Mouse (Mus musculus) embryonic fibroblast, embryonic 13.5 days (primary cell): ENCODE results near the gene Mettl7a3. TPM values are rescaled to one million over a fixed set of nuclear protein-coding genes. Genes with fewer than 3 reads are reported as not detected.
"Not testable (repeated sequence)": the region's sequence is repeated elsewhere in the genome, so short reads cannot be mapped to it uniquely, and the experiment has no call there.

ENCODE experiments used
- H3K27ac ChIP-seq: 2 replicates; pipeline ENCODE4 v1.5.1; 2012; ENCODE audit warnings: low read length, control low read depth, inconsistent platforms; ENCODE audit not compliant: insufficient read depth
- H3K4me1 ChIP-seq: 2 replicates; pipeline ENCODE4 v1.6.1; 2011; ENCODE audit warnings: low read length; ENCODE audit not compliant: control insufficient read depth, insufficient read depth
- H3K4me3 ChIP-seq: 2 replicates; pipeline ENCODE4 v1.5.1; 2011; ENCODE audit warnings: mild to moderate bottlenecking, control low read depth, low read length; ENCODE audit not compliant: insufficient read depth
- CTCF ChIP-seq: IDR thresholded peaks from 2 replicates; pipeline ENCODE4 v1.5.1; 2011; ENCODE audit warnings: mild to moderate bottlenecking, control low read depth, low read length, moderate library complexity, borderline replicate concordance; ENCODE audit not compliant: insufficient read depth
- POLR2A ChIP-seq: IDR thresholded peaks from 2 replicates; pipeline ENCODE4 v1.6.1; 2011; ENCODE audit warnings: low read depth, mild to moderate bottlenecking, control low read depth, low read length, moderate library complexity
- polyA plus RNA-seq: library from polyadenylated mRNA; stranded (reverse); fragments of >200 nt; gene quantifications from 2 replicates; pipeline ENCODE4 v1.2.4, GENCODE M21; 2011; ENCODE audit warnings: low read depth; ENCODE audit not compliant: missing spikeins, insufficient read length

Gene Mettl7a3
- polyA plus RNA-seq, 1 experiment: not detected

DNA sequence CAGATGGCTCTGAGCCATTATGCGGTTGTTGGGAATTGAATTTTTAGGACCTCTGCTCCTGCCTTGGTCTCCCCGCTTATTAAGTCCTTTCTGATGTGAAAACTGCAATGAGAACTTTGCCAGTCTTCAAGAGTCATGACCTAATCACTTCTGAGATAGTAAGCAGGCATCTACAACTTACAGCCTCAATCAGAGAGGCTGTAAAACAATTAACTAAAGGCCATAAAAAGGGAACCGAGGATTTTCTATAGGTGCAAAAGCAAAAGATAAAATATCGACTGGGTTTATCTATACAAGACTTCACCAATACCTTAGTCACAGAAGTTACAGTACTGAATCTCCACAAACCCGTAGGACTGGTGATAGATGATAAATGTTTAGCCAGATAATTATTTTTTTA lies 21.1 kb downstream of the Mettl7a3 start:
- Histone ChIP-seq H3K4me3 (no peak overlapping the region), H3K27ac (no peak overlapping the region), H3K4me1 (no peaks in the 10 kb centered on the region)
- TF ChIP-seq CTCF (no peak), POLR2A (no peak)

DNA sequence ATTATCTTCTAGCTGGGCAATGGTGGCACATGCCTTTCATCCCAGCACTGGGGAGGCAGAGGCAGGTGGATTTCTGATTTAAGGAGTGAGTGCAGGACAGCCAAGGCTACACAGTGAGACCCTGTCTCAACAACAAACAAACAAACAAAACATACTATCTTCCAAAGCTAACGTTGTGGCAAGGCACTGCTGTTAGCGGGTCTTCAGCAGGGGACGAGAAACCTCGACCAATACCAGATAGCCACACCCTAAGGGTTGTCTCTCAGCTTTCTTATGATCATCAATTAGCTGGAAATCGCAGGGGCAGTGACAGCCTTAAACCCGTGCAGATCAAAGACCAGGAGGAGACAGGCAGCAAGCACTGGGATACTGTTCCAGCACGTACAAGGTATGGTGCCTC lies 29.5 kb downstream of the Mettl7a3 start, which contains the start of gene Higd1c:
Higd1c (plus strand) TSS at position 301 of the 400 bp plus-strand sequence.
- Histone ChIP-seq H3K4me3 (no peak within 1 kb of the TSS), H3K27ac (no peak within 1 kb of the TSS), H3K4me1 (no peaks in the 10 kb centered on the region)
- no peak for TF ChIP-seq POLR2A
- no peak for TF ChIP-seq CTCF

DNA sequence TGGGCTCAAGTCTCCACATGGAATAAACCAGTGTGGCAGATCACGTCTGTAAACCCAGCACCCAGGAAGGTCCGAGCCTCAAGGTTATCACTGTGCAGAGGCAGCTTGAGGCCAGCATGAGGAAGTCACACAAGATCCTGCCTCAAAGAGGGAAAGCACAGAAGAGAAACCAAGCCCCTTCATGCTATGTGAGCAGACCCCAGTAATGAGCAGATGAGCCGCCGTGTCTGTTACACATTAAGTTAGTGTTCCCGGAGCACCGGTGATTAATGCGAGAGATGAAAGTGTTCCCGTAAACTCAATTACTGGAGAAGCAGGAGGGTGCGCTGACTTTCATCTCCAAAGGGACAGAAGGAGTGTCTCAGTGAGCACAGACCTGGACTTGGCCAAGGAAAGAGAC lies 31.2 kb downstream of the Mettl7a3 start:
- H3K4me1 ChIP-seq, H3K4me3 ChIP-seq, H3K27ac ChIP-seq: not testable (repeated sequence)

DNA sequence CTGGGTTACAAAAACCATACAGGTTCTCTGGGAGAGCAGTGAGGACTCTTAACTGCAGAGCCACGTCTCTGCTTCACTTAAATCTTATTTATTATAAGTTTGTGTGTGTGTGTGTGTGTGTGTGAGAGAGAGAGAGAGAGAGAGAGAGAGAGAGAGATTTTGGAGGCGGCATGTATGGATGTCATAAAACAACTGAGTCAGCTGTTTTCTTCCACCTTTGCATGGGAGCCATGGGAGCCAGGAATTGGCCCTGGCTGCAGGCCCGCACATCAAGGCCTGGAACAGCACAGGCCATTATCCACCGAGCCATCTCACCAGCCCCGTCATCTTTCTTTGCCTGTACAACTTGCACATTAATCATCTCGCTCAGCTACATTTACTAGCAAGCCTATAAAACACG lies 32.4 kb downstream of the Mettl7a3 start:
- no peak overlapping the region for H3K27ac ChIP-seq
- no peak overlapping the region for H3K4me3 ChIP-seq
- no peak for TF ChIP-seq POLR2A
- no peak for TF ChIP-seq CTCF
- H3K4me1 ChIP-seq: no peaks in the 10 kb centered on the region

DNA sequence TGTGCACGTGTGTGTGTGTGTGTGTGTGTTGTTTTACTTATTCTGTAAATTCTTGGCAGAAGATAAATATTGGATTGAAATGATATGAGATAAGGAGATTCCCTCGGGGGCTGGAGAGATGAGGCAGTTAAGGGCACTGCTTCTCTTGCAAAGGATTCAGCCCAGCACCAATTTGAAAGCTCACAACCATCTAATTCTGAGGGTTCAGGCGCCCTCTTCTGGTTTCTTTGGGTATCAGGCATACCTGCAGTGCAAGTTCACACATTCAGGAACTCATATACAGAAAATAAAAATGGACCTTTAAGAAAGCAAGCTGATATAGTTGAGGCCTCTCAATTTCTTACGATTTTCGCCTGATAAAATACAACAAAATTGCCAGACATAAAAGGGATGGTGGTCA lies 40.3 kb downstream of the Mettl7a3 start:
- no peaks in the 10 kb centered on the region for H3K4me1 ChIP-seq
- no peak overlapping the region for H3K27ac ChIP-seq
- H3K4me3 ChIP-seq: no peak overlapping the region
- TF ChIP-seq POLR2A (no peak), CTCF (no peak)

DNA sequence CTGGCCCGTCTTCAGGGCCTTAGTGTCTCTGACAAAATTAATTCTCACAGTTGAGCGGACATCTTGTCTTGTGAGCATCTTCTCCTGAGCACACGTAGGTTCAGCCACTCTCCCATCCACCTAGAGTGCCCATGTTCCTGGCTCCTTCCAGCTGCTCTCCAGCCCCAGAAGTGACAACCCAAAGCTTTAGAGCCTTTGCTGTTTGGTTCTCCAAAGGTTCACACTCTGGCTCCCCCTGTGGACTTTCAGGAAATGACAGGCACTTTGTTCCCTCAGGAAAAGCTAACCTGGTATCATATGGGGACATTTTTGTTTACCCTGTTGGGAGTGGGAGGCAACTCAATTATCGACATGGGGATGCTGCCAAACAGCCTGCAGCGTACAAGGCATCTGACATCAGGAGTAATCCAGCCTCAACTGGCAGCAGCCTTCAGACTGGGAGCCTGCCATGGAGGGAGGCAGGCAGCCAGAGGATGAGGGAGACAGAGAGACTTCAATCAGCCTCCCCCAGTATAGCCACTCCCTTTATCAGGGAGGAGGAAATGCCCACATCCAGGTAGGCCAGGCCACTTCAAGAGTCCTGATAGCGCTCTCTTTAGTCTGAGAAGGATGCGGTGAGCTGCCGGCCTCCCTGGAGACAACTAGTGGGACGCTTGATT lies 43.2 kb downstream of the Mettl7a3 start:
- not testable (repeated sequence) for H3K4me3 ChIP-seq, H3K4me1 ChIP-seq, H3K27ac ChIP-seq

DNA sequence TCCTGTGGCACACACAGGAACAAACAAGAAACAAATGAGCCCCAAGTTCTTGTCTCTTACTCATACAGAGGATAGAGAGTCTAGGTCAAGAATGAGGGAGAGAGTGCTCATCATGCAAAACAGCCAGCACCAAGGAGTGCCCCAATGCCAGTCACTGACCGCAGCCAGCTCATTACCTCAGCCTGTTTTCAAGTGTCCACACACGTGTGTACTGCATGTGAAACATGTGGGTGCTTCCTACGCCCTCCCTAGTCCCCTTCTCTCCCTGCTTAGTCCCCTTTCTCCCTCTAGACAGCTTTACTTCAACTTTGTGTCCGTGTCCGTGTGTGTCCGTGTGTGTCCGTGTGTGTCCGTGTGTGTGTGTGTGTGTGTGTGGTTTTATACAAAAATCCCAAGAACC lies 44.9 kb downstream of the Mettl7a3 start:
- H3K4me3 ChIP-seq: no peak overlapping the region
- H3K4me1 ChIP-seq: no peaks in the 10 kb centered on the region
- TF ChIP-seq CTCF: no peak
- TF ChIP-seq POLR2A: no peak
- H3K27ac ChIP-seq: no peak overlapping the region

DNA sequence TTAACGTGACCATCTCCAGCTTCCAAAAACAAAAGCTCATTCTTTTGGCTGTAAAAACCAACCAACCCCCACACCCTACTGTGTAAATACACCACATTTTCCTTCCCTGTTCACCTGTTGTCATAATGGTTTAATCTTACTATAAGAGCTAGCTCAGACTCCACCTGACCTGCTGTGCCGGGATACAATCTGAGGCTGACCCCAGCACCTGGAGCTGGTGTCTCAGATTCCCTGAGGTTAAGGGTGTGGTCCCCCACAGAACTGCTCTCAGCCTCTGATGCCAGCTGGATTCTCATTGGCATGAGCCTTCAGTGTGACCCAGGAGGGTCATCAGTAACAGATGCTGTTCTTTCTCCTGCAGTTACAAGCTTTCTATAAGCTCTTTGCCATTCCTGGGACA lies 45.4 kb downstream of the Mettl7a3 start:
- no peak overlapping the region for H3K27ac ChIP-seq
- TF ChIP-seq CTCF (no peak), POLR2A (no peak)

DNA sequence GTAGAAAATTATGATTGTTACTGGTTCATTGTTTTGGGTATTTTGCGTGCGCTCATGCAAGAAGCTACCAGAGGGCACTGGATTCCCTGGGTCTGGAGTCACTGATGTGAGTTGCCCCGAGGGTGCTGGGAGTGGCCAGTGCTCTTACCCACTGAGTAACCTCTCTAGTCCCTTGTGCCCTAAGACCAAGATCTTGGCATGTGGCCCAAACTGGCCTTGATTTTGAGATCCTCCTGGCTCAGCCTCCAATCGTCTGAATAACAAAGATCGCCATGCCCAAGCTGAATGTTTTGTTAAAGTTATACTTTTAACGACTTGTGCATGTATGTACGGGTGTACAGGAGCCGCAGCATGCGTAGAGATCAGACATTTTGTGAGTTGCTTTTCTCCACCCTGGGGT lies 51.0 kb downstream of the Mettl7a3 start:
- Histone ChIP-seq H3K4me1 (no peaks in the 10 kb centered on the region), H3K27ac (no peak overlapping the region), H3K4me3 (no peak overlapping the region)
- TF ChIP-seq POLR2A (no peak), CTCF (no peak)

More for the DNA sequence above, 45.4 kb downstream of the Mettl7a3 start:
- no peaks in the 10 kb centered on the region for H3K4me1 ChIP-seq
- H3K4me3 ChIP-seq: no peak overlapping the region

DNA sequence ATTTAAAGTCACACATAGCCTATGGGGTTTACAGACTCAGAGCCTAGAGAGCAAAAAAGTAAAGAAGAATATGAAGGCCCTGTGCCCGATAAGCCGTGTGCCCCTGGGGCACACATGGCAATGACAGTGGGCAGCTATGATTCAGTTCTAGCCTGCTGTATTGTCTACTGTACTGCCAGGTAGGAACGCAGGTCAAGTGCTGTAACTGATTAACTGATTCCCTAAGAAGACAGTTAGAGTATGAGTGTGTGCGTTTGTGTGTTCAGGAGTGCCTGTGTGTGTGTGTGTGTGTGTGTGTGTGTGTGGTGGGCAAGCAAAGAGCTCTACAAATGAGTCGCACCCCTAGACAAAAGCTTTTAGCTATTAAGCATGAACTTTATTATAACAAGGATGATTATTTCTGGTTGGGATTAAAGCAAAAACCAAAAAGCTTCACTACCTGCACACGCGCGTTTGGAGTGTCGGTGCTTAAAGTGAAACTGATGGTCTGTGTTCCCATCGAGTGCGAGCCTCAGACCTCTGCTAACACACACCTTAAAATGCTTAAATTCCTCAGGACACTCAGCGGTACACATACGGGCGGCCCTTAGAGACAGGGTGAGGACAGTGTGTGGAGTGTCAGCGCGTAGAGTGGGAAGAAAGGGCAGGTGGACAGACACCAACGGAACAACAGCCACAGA lies 53.0 kb downstream of the Mettl7a3 start:
- no peak overlapping the region for H3K27ac ChIP-seq
- no peak for TF ChIP-seq CTCF
- no peak for TF ChIP-seq POLR2A
- no peak overlapping the region for H3K4me3 ChIP-seq
- H3K4me1 ChIP-seq: no peaks in the 10 kb centered on the region

DNA sequence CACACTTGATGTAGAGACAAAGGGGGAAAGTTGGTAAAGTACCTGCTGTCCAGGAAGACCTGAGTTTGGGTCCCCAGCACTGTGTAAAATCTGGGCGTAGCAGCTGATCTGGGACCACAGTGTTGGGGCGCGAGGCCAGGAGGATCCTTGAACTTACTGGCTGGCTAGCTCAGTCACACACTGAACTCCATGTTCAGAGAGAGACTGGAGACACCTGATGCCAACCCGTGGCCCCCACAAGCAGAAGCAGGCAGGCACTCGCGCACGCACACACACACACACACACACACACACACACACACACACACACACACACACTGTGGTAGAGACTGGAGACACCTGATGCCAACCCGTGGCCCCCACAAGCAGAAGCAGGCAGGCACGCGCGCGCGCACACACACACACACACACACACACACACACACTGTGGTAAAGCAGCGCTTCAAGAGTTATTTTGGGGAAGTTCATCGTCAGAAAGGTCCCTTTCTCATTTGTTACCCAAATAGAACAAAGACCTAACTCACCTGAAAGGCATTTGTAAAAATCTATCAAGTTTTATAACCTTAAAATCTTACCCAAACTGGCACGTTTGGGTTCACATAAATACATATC lies 53.6 kb downstream of the Mettl7a3 start:
- H3K4me1 ChIP-seq: no peaks in the 10 kb centered on the region
- no peak overlapping the region for H3K27ac ChIP-seq
- H3K4me3 ChIP-seq: no peak overlapping the region
- TF ChIP-seq CTCF: no peak
